33 mouse cellular contexts compared by ENCODE assay signal in the genomic region with DNA sequence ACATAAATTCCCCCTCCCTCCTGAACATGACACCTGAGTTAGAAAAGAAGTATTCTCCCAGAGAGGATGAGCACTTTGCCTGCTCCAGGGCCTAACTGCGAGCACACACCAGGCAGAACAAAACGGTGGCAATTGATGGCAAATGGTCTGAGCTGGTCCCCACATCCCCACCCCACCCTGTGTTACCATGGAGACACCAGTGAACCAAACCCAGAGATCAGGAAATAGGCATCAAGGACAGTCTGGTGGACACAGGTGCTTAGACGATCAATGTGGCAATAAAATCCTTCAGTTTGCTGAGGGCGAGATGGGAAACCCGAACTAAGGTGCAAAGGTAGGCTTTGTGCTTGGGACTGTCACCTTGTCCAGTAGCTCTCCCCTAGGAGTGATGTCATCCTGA.
"Had no signal": no experiment of that assay in that cellular context is flagged by ENCODE, and none has a peak within 500 bp of the region (broad histone marks: within the 10 kb centered on the region; RNA-seq: fewer than 3 reads in every experiment).

No protein-coding gene starts in this region.

- H3K36me3 ChIP-seq: heart, embryonic 10.5 days; heart, embryonic 12.5 days; heart, embryonic 13.5 days; heart, embryonic 15.5 days; hindbrain, embryonic 10.5 days; hindbrain, embryonic 12.5 days; hindbrain, embryonic 13.5 days; hindbrain, embryonic 15.5 days; kidney, embryonic 15.5 days had no signal

- ATAC-seq: hindbrain, embryonic 16.5 days; hindbrain, postnatal 0 days; inflammation-experienced regulatory T-cells, adult 6 months had no signal

- H3K9me3 ChIP-seq: heart, embryonic 10.5 days; heart, embryonic 15.5 days; hindbrain, embryonic 15.5 days; kidney, embryonic 15.5 days had no signal

- H3K4me3 ChIP-seq: heart, embryonic 10.5 days; heart, embryonic 12.5 days; heart, embryonic 13.5 days; heart, embryonic 15.5 days; hindbrain, embryonic 10.5 days; hindbrain, embryonic 12.5 days; hindbrain, embryonic 13.5 days; hindbrain, embryonic 15.5 days; kidney, embryonic 15.5 days; layer of hippocampus, adult 2 months; left cerebral cortex, adult 2 months had no signal

- H3K27me3 ChIP-seq: hindbrain, embryonic 12.5 days; hindbrain, embryonic 13.5 days; hindbrain, embryonic 15.5 days had no signal

- H3K4me2 ChIP-seq: heart, embryonic 11.5 days; heart, embryonic 12.5 days; heart, embryonic 13.5 days; heart, embryonic 15.5 days; hindbrain, embryonic 12.5 days; hindbrain, embryonic 13.5 days; hindbrain, embryonic 14.5 days; hindbrain, embryonic 15.5 days; kidney, embryonic 15.5 days had no signal

- H3K27ac ChIP-seq: heart, embryonic 10.5 days; heart, embryonic 13.5 days; heart, embryonic 15.5 days; hindbrain, embryonic 10.5 days; hindbrain, embryonic 12.5 days; hindbrain, embryonic 13.5 days; hindbrain, embryonic 14.5 days; hindbrain, embryonic 15.5 days; hindbrain, postnatal 0 days; kidney, embryonic 15.5 days; kidney, postnatal 0 days; layer of hippocampus, adult 2 months; left cerebral cortex, adult 2 months had no signal

- H3K9ac ChIP-seq: heart, embryonic 12.5 days; heart, embryonic 13.5 days; heart, embryonic 15.5 days; hindbrain, embryonic 12.5 days; hindbrain, embryonic 13.5 days; hindbrain, embryonic 14.5 days; hindbrain, embryonic 15.5 days; kidney, embryonic 15.5 days had no signal

- DNase-seq: heart, postnatal 10 days; heart, postnatal 14 days; heart, postnatal 36 days; heart, postnatal 4 days; kidney, adult 11 months; kidney, adult 18-20 months; kidney, adult 2 months; kidney, adult 8-10 months; kidney, adult 9 months; kidney, postnatal 10 days; kidney, postnatal 14 days; kidney, postnatal 25 days; kidney, postnatal 36 days; kidney, postnatal 4 days; layer of hippocampus, adult 9-11 months; layer of hippocampus, postnatal 36 days had no signal
